Mouse (Mus musculus): ENCODE data around the gene Mapk1ip1. TPM values are rescaled to one million over a fixed set of nuclear protein-coding genes. Genes with fewer than 3 reads are reported as not detected.

Mapk1ip1 gene
- polyA plus RNA-seq (2012; rRNA removed): 11.5 and 13.6 TPM in 2 replicates

DNA sequence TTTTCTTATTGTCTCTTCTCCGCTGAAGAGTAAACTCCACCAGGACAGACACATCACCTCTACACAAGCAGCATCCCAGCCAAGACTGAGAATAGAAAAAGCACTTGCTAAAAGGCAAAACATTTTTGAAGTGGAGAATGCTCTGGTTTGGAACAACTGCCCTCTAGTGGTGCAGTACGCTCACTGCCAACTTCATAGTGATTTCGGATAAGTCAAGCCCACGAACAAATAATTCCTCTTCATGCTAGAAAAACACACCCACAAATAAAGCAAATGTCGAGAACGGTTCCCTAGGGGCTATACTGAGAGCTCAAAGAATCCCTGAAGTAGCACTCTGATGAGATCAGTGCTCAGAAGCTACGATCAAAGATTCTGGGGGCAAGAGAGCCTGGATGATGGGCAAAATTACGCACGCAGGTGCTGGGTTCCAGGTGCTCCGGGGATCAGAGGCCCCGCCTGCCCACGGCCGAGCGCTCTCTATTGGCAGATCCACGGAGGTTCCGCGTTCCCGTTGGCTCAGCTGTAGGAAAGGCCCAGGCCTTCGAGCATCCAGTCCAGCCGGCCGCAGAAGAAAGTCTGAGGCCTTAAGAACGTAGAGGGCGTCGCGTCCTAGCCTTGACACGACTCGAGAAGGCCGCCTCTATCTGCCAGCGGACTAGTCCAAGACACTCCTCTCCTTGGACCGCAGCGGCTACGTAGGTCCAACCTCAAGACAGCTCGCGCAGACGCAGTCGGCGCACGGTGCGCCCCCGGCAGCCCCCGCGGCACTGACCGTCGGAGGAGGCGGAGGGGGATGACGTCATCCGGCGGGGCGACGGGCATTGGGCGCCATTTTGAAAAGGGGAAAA, at the start of gene Mapk1ip1, which contains the start of gene Ppp2r2d:
Mapk1ip1 (minus strand) TSS at position 730 of the 848 bp plus-strand sequence.
Ppp2r2d (plus strand) TSS at position 536 of the 848 bp plus-strand sequence.

Other genes with a start within 250 kb of the Mapk1ip1 start
- 15.7 and 16.9 TPM in 2 replicates for gene Ppp2r2d, start 194 bp downstream of the Mapk1ip1 start, polyA plus RNA-seq (2012; rRNA removed)
- 209 and 255 TPM in 2 replicates for gene Bnip3, start 63.2 kb upstream of the Mapk1ip1 start, polyA plus RNA-seq (2012; rRNA removed)
- 0.01 and 0.02 TPM in 2 replicates for gene Jakmip3, start 94.5 kb upstream of the Mapk1ip1 start, polyA plus RNA-seq (2012; rRNA removed)
- gene Dpysl4, start 239.7 kb upstream of the Mapk1ip1 start, polyA plus RNA-seq (2012; rRNA removed): 0.05 and 0.13 TPM in 2 replicates